Mouse (Mus musculus): ENCODE measurements around the gene Csnk1g2.

Gene Csnk1g2

GRCm38 (mm10) chr10:80684214-80684613 lies 61.6 kb downstream of the Csnk1g2 start:
- DNase-seq, result no peak

GRCm38 (mm10) chr10:80684984-80685383 lies 62.3 kb downstream of the Csnk1g2 start:
- no peak for DNase-seq

- no peak for DNase-seq
These were observed 64.0 kb downstream of the Csnk1g2 start for GRCm38 (mm10) chr10:80686617-80687016.

GRCm38 (mm10) chr10:80687850-80688249 lies 65.2 kb downstream of the Csnk1g2 start:
- DNase-seq, result peak; percentile 54
